Mouse (Mus musculus): ENCODE measurements around the gene Ralgapb. TPM values are rescaled to one million over a fixed set of nuclear protein-coding genes. Genes with fewer than 3 reads are reported as not detected.
"Not testable (repeated sequence)": the region's sequence is repeated elsewhere in the genome, so short reads cannot be mapped to it uniquely, and the experiment has no call there.

Ralgapb gene
- polyA plus RNA-seq, 1 experiment from 2014 or later, result 25.9 TPM

DNA sequence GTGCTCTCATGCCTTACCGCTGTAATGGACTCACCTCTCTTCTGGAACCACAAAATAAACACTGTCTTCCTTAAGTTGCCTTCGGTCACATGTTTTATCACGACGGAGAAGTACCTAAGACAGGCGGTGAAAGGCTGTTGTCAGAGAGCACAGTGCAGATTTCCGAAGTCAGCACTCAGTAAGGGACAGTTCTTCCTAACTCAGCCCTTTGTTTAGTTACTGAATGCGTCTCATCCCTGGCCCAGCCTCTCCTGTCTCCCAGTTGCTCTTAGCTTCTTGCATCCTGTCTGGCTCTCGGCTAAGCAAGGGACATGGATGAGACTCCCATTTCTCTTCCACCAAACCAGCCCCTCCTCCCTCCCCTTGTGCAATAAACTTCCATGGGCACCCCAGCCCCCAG lies 23.6 kb upstream of the Ralgapb start:
- no peaks in the 10 kb centered on the region for H3K9me3 ChIP-seq (ENCODE audit: control insufficient read depth, low read length)
- H3K9ac ChIP-seq (ENCODE audit: low read depth, low read length), result no peak overlapping the region
- H3K4me2 ChIP-seq (replicated peaks; ENCODE audit: low read depth, low read length), result no peak overlapping the region
- no peaks in the 10 kb centered on the region for H3K36me3 ChIP-seq (ENCODE audit: control insufficient read depth, insufficient read depth, low read length)
- no peak for ATAC-seq (ENCODE audit: low FRiP score, low TSS enrichment)
- H3K4me3 ChIP-seq (ENCODE audit: low read length), result no peak overlapping the region
- no peaks in the 10 kb centered on the region for H3K4me1 ChIP-seq (ENCODE audit: control insufficient read depth, insufficient read depth, low read length)
- WGBS, result 33% methylated on average over 8 of the region's 8 CpGs
- H3K27me3 ChIP-seq (ENCODE audit: control insufficient read depth, insufficient read depth, low read length), result no peaks in the 10 kb centered on the region
- no peak overlapping the region for H3K27ac ChIP-seq (ENCODE audit: low read depth, low read length)

DNA sequence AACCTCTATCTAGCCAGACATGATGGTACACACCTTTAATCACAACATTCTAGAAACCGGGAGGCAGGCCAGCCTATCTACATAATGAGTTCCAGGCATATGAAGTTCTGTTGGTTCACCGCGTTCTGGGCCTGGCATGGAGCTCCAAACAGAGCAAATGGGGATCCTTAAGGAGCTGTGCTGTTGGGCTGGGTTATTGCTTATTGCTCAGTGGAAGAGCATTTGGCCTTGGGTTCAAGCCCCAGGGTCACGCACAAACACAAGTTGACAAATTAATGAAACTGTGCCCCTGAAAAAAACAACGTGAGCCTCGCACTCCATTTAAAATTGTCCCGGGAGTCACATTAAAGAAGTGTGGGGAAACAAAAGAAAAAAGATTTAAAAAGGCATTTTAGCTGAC lies 20.2 kb upstream of the Ralgapb start:
- no peak overlapping the region for H3K4me3 ChIP-seq (ENCODE audit: low read length)
- H3K27me3 ChIP-seq (ENCODE audit: control insufficient read depth, insufficient read depth, low read length), result no peaks in the 10 kb centered on the region
- H3K27ac ChIP-seq (ENCODE audit: low read depth, low read length), result no peak overlapping the region
- no peaks in the 10 kb centered on the region for H3K4me1 ChIP-seq (ENCODE audit: control insufficient read depth, insufficient read depth, low read length)
- 78% methylated on average over 7 of the region's 7 CpGs for WGBS
- no peak for ATAC-seq (ENCODE audit: low FRiP score, low TSS enrichment)
- no peaks in the 10 kb centered on the region for H3K9me3 ChIP-seq (ENCODE audit: control insufficient read depth, low read length)
- H3K4me2 ChIP-seq (replicated peaks; ENCODE audit: low read depth, low read length), result no peak overlapping the region
- H3K36me3 ChIP-seq (ENCODE audit: control insufficient read depth, insufficient read depth, low read length), result no peaks in the 10 kb centered on the region
- H3K9ac ChIP-seq (ENCODE audit: low read depth, low read length), result no peak overlapping the region

DNA sequence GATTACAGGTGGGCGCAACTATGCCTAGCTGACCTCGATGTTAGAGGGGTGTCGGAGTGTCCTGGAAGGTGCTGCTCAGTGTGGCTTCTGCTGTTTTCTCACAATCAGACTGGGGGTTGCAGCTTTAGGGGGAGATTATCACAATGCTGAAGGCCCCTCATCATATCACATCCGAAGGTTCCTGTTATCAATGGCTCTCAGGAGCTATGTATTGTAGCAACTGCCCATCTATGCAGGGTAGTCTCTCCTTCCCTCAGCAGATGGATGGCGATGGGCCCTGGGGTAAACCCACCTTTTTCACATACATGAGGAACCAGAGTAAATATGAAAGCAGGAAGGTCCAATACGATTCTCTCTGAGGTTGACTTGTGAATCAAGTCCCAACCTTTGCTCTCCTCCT lies 13.3 kb upstream of the Ralgapb start:
- Histone ChIP-seq H3K9ac (ENCODE audit: low read depth, low read length) (no peak overlapping the region), H3K27ac (ENCODE audit: low read depth, low read length) (no peak overlapping the region), H3K4me1 (ENCODE audit: control insufficient read depth, insufficient read depth, low read length) (no peaks in the 10 kb centered on the region), H3K36me3 (ENCODE audit: control insufficient read depth, insufficient read depth, low read length) (no peaks in the 10 kb centered on the region), H3K4me2 (replicated peaks; ENCODE audit: low read depth, low read length) (no peak overlapping the region), H3K4me3 (ENCODE audit: low read length) (no peak overlapping the region), H3K27me3 (ENCODE audit: control insufficient read depth, insufficient read depth, low read length) (no peaks in the 10 kb centered on the region), H3K9me3 (ENCODE audit: control insufficient read depth, low read length) (no peaks in the 10 kb centered on the region)
- no peak for ATAC-seq (ENCODE audit: low FRiP score, low TSS enrichment)
- 92% methylated on average over 6 of the region's 6 CpGs for WGBS

DNA sequence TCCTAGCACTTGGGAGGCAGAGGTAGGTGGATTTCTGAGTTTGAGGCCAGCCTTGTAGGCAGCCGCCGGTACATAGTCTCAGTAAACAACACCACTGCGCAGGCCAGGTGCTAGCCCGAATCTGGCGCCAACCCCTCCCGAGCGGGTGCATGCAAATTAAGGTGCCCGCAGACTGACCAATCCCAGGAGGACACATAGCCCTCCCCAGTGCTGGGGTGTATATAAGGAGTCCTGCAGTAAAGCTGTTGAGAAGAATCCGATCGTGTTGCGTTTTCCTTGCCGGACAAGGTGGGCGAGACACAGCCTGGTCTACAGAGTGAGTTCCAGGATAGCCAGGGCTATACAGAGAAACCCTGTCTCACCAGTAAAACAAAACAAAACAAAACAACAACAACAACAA lies 12.5 kb upstream of the Ralgapb start:
- WGBS, result 67% methylated on average over 13 of the region's 13 CpGs
- not testable (repeated sequence) for H3K9ac ChIP-seq (ENCODE audit: low read depth, low read length); H3K36me3 ChIP-seq (ENCODE audit: control insufficient read depth, insufficient read depth, low read length); H3K27ac ChIP-seq (ENCODE audit: low read depth, low read length); ATAC-seq (ENCODE audit: low FRiP score, low TSS enrichment); H3K4me2 ChIP-seq (replicated peaks; ENCODE audit: low read depth, low read length); H3K9me3 ChIP-seq (ENCODE audit: control insufficient read depth, low read length); H3K4me1 ChIP-seq (ENCODE audit: control insufficient read depth, insufficient read depth, low read length); H3K27me3 ChIP-seq (ENCODE audit: control insufficient read depth, insufficient read depth, low read length); H3K4me3 ChIP-seq (ENCODE audit: low read length)

DNA sequence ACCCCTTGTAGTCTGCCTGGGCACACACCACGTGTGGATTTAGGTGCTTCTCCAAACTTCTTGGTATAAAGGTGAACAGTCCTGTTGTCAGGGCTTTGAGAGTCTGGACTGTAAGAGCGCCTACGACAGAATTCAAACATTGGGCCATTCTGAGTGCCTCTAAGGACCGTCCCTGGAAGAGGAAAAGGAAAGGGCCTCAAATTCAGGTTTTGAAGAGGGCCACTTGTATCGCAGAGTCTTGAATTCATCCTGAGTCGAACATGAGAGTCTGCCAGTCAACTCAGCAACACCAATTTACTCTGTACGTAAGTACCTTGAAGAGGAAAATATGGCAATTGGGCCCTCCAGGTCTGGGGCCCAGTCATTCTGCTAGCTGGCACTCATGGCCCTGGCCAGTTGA lies 6.7 kb upstream of the Ralgapb start:
- Histone ChIP-seq H3K9ac (ENCODE audit: low read depth, low read length) (no peak overlapping the region), H3K4me1 (ENCODE audit: control insufficient read depth, insufficient read depth, low read length) (no peaks in the 10 kb centered on the region), H3K4me3 (ENCODE audit: low read length) (no peak overlapping the region), H3K27ac (ENCODE audit: low read depth, low read length) (no peak overlapping the region), H3K4me2 (replicated peaks; ENCODE audit: low read depth, low read length) (no peak overlapping the region), H3K36me3 (ENCODE audit: control insufficient read depth, insufficient read depth, low read length) (no peaks in the 10 kb centered on the region), H3K9me3 (ENCODE audit: control insufficient read depth, low read length) (no peaks in the 10 kb centered on the region), H3K27me3 (ENCODE audit: control insufficient read depth, insufficient read depth, low read length) (no peaks in the 10 kb centered on the region)
- ATAC-seq (ENCODE audit: low FRiP score, low TSS enrichment), result no peak
- 90% methylated on average over 7 of the region's 7 CpGs for WGBS

DNA sequence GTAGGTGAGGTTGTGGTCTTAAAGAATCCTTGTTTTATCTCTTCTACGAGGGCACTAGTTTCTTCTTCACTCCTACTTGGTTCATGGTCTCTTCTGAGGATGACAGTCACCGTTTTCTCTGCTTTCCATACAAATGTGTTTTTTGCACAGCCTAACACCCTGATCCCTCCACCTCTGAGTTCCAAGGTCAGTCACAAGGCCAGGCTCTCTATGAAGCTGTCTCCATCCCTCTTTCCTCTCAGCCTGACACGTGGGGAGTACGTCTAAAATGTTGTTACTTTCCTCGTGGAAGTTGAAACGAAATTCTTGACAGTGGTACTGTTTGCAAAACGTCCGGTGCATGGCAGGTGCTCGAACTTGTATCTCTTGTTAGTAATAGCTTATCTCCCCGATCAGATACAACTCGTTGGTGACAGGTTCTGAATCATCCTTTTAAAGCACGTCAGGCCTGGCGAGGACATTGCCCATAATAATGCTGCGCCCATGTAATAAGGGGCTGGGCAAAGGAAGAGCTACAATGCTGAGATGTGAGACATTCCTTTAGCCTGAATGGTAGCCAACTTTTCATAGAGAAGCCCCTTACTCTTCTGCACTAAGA lies 552 bp upstream of the Ralgapb start:
- peaks cover 12% of the 10 kb centered on the region for H3K4me1 ChIP-seq (ENCODE audit: control insufficient read depth, insufficient read depth, low read length)
- H3K36me3 ChIP-seq (ENCODE audit: control insufficient read depth, insufficient read depth, low read length), result no peaks in the 10 kb centered on the region
- 19% methylated on average over 14 of the region's 14 CpGs for WGBS
- peak overlapping the region; percentile 55 for H3K4me2 ChIP-seq (replicated peaks; ENCODE audit: low read depth, low read length)
- peak overlapping the region; percentile 87 for H3K9ac ChIP-seq (ENCODE audit: low read depth, low read length)
- no peak overlapping the region for H3K27ac ChIP-seq (ENCODE audit: low read depth, low read length)
- H3K4me3 ChIP-seq (ENCODE audit: low read length), result peak overlapping the region; percentile 92
- ATAC-seq (ENCODE audit: low FRiP score, low TSS enrichment), result peak; percentile 24; the same call in 1 of the 2 replicates
- no peaks in the 10 kb centered on the region for H3K27me3 ChIP-seq (ENCODE audit: control insufficient read depth, insufficient read depth, low read length)
- H3K9me3 ChIP-seq (ENCODE audit: control insufficient read depth, low read length), result no peaks in the 10 kb centered on the region

DNA sequence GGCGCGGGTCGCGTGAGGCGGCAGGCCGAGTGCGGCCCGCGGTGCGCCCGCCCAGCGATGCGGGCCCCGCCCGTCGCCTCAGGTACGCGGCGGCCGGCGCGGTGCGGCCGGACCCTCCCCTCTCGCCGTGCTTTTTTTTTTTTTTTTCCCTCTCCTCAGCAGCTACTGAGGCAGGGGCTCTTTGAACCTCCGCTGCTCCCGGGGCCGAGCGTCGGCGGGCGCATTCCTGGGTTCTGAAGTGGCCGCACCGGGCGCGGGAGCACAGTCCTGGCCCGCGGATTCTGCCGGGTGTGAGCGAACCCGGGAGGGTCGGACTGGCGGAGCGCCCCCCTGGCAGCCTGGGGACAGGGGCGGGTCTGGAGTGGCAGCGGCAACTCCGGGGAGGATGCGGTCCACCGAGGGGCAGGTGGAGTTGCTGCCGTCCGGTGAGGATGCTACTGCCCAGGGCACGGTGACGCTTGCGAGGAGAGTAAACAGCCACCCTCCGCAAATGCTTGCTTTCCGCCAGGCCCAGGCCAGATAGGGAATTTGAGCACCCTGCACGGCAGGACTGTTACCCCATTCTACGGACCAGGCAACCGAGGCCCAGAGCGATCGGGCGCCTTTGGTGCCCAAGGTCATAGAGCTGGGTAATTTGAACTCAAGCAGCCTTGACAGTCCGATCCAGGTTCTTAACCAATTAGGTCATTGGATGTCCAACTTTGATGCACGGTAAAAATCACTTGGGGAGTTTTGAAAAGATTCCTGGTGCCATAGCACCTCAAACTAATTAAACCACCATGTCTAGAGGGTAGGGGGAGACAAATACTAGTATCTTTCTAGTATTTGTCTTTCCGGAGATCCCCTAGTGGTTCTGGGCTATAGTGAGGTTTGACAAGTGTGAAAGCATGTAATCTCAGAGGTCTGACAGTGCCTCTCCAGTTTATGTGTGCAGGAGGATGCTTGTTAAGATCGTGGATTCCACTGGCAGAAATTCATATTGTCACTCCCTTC lies 670 bp downstream of the Ralgapb start:
- peak; percentile 53 for ATAC-seq (ENCODE audit: low FRiP score, low TSS enrichment)
- Histone ChIP-seq H3K4me1 (ENCODE audit: control insufficient read depth, insufficient read depth, low read length) (peaks cover 12% of the 10 kb centered on the region), H3K4me3 (ENCODE audit: low read length) (peak overlapping the region; percentile 92), H3K27ac (ENCODE audit: low read depth, low read length) (peak overlapping the region; percentile 83), H3K27me3 (ENCODE audit: control insufficient read depth, insufficient read depth, low read length) (no peaks in the 10 kb centered on the region), H3K9ac (ENCODE audit: low read depth, low read length) (peak overlapping the region; percentile 87), H3K4me2 (replicated peaks; ENCODE audit: low read depth, low read length) (peak overlapping the region; percentile 96), H3K36me3 (ENCODE audit: control insufficient read depth, insufficient read depth, low read length) (no peaks in the 10 kb centered on the region), H3K9me3 (ENCODE audit: control insufficient read depth, low read length) (no peaks in the 10 kb centered on the region)
- 3% methylated on average over 62 of the region's 67 CpGs for WGBS

DNA sequence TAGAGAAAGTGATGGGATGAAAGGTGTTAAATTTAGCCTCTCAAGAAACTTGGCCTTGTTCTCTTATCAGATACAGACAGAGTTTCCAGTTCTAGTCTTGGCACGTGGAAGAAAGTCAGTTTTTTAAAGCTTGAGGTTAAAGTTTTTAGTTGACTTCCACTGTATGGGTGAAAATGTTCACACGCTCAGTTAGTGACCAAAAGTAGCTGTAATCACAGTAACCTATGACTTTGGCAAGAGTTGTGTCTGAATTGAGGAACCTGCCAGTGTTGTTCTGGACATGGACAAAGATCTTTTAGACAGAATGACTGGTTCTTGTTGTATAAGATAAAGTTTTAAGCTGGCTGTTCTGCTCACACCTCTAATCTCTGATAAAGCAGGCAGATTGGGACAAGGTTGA lies 3.6 kb downstream of the Ralgapb start:
- no peaks in the 10 kb centered on the region for H3K9me3 ChIP-seq (ENCODE audit: control insufficient read depth, low read length)
- no peak overlapping the region for H3K4me2 ChIP-seq (replicated peaks; ENCODE audit: low read depth, low read length)
- peaks cover 12% of the 10 kb centered on the region for H3K4me1 ChIP-seq (ENCODE audit: control insufficient read depth, insufficient read depth, low read length)
- H3K36me3 ChIP-seq (ENCODE audit: control insufficient read depth, insufficient read depth, low read length), result no peaks in the 10 kb centered on the region
- H3K27me3 ChIP-seq (ENCODE audit: control insufficient read depth, insufficient read depth, low read length), result no peaks in the 10 kb centered on the region
- no peak overlapping the region for H3K27ac ChIP-seq (ENCODE audit: low read depth, low read length)
- 82% methylated on average over 2 of the region's 2 CpGs for WGBS
- no peak overlapping the region for H3K9ac ChIP-seq (ENCODE audit: low read depth, low read length)
- ATAC-seq (ENCODE audit: low FRiP score, low TSS enrichment), result no peak
- no peak overlapping the region for H3K4me3 ChIP-seq (ENCODE audit: low read length)

DNA sequence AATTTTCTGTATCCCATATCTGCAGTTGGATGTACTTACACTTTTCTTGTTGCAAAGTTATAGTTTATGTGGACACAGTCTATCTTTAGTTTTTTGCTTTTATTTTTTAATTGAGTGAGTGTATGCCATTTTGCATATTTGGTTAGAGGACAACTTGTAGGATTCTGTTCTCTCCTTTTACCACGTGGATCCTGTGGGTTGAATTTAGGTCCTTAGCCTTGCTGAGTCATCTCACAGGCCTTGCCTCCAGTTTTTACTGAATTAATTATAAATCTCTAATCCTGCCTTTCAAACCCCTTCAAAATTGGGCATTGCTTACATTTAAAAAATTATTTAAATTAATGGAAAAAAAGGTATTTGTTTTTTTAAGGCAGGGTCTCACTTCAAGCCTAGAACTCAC lies 6.2 kb downstream of the Ralgapb start:
- 91% methylated on average over 1 of the region's 1 CpGs for WGBS
- H3K36me3 ChIP-seq (ENCODE audit: control insufficient read depth, insufficient read depth, low read length), result no peaks in the 10 kb centered on the region

More for the DNA sequence above, 6.2 kb downstream of the Ralgapb start:
- H3K4me1 ChIP-seq (ENCODE audit: control insufficient read depth, insufficient read depth, low read length), result peaks cover 4% of the 10 kb centered on the region
- no peak for ATAC-seq (ENCODE audit: low FRiP score, low TSS enrichment)
- no peak overlapping the region for H3K9ac ChIP-seq (ENCODE audit: low read depth, low read length)
- H3K4me2 ChIP-seq (replicated peaks; ENCODE audit: low read depth, low read length), result no peak overlapping the region
- no peaks in the 10 kb centered on the region for H3K9me3 ChIP-seq (ENCODE audit: control insufficient read depth, low read length)
- H3K27me3 ChIP-seq (ENCODE audit: control insufficient read depth, insufficient read depth, low read length), result no peaks in the 10 kb centered on the region
- no peak overlapping the region for H3K4me3 ChIP-seq (ENCODE audit: low read length)
- H3K27ac ChIP-seq (ENCODE audit: low read depth, low read length), result no peak overlapping the region
